Mouse (Mus musculus) cerebellum, postnatal 25 days (tissue): ENCODE measurements around the gene Nol9.

Source experiments
- DNase-seq, 2 experiments: peaks; one replicate each; pipeline ENCODE4 v3.0.0; 2021; ENCODE audit warnings: mixed read lengths in 2 of 2

Nol9 gene

DNA sequence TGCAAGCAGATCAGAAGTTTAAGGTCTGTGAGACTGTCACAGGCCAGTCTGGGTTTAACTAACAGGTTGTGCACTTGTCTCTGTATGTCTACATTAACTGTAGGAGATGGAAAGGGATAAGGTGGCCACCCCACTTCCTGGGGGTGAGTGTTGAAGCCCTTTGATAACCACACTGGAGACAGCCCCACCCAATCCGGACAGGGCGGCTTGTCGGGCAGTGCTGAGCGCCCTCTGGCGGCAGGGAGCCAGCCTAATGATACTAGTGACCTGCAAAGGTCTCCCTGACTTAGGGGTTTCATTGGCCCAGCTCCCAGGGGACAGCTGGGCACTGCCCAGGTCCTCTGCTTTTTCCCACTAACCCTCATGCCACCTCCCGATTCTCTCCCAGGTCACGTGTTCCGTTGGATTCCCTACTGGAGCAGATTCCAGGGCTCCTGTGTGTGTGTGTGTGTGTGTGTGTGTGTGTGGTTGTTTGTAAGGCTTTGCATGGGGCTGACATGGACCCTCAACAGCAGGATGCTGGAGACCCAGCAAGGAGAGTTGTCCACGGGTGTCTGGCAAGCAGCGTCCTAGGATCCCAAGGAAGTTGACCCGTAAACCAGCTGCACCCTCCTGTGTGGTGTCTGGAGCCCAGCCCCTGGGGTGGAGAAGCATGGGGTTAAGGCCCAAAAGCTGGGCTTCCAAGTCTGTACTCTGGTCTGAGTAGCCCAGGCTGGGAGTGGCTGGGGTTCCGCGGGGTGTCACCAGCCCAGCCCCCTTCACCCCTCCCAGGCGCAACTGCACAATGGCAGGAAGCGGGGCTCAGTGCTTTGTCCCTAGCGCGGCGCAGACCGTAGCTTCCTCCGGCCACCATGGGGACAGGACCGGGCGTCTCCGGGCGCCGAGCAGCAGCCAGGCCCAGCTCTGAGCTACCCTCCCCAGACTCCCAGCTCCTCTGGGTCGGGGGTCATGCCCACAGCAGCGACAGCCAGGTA lies 57.1 kb downstream of the Nol9 start:
- DNase-seq, result peak; percentile 67 to 85

DNA sequence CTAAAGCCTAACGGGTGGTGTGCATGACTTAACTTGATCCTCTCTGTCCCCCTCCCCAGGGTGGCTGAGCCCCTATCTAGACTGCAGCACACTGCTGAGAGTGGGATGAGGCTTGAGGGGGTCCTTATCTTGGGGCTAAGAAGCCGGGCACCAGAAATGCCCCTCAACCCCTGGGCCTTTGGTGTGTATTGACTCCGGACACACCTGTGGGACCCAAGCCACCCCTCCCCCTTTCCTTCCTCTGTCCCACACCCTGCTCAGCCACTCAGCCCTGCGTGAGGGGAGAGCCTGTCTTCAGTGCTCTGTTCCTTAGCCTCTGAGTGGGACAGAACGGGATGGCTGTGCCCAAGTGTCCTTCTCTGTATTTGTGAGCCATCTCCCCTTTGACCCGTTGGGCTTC lies 57.8 kb downstream of the Nol9 start:
- no peak for DNase-seq

DNA sequence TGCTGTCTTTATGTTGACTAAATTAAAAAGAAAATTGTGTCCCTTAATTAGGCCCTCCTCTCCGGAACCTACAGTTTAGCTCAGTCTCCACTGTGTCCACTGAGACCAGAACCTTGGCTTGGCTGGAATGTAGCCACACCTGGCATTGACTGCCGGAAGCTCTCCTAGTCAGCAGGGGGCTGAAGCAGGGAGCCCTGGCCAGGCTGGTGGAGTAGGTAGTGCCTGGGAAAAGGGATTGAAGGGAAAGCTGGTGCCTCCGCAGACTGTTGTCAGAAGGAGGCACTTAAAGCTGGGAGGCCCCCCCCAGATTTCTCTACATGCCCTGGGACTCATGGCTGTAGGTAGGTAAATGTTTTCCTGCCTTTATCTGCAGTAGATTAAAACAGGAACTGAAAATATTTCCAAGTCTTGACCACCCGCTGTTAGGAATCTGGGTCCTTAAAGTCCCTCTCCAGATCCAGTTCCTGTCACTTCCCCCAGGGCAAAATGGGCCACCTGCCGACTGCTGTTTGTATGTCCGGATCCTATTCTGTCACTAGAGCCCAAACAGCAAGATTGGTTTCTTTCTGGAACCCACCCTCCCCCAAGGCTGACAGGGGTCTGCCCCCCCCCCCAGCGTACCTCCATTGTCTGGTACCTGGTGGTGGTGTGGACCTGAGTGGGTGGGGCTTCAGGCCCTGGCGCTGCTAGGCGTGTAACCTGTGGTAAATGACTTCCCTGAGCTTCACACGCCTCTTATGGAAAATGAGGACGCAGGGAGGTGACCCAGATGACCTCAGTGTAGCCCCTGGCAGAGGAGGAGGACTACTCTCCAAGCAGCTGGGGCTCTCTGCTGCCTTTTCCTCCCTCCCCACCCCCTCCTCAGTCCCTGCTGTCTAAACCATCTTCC lies 59.0 kb downstream of the Nol9 start:
- DNase-seq, result peak in 1 of 2 experiments; percentile 62

DNA sequence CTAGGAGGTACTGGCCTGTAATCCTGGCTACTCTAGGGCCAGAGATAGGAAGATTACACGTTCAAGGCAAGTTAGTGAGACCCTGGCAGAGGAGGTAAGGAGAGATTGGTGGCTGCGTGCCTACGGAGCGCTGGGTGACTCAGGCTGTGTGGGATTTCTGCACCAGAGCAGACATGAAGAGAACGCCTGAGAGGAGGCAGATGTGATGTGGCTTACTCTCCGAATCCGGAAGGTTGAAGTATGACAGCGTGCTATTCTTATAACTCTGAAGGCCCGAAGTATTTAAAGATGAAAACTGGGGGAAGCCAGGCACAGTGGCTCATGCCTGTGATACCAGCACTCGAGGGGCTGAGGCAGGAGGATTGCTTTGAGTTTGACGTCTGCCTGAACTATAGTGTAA lies 61.4 kb downstream of the Nol9 start:
- no peak for DNase-seq

DNA sequence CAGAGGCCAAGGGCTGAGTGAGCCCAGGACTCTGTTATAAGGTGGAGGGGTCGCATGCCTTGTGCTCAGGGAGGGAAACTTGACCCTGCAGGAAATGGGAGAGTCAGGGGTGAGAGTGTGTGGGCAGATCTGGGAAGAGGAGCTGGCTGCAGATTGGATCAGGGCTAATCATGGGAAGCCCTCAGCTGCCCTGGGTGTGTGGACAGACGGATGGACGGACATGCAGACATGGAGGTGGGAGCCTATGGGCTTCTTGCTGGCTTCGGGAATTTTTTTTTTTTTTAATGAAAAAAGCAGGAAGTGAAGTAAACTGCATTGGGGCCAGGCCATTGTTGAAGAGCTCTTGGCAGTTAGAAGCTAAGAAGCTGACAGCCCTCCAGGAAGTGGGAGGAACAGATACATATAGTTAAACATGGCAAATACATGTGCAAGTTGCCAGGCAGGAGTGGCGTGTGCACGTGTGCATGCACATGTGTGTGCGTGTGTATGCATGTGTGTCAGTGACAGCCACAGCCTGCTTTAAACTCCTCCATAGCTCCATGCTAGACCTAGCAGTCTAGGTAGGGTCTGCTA lies 62.0 kb downstream of the Nol9 start:
- DNase-seq, result no peak

DNA sequence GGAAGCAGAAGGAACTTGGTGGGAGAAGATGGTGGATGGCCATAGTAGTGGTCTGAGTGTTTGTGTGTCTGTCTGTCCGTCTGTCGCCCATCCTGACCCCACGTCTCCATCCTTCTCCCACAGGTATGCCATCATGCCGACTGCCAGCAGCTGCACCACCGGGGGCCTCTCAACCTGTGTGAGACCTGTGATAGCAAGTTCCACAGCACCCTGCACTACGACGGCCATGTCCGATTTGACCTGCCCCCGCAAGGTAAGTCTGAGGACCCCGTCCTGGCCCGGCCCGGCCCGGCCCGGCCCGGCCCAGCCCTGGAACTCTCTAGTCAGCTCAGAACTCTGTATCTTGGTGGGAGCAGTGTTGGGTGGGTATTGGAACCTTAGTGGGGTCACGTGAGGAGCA lies 62.8 kb downstream of the Nol9 start:
- no peak for DNase-seq

DNA sequence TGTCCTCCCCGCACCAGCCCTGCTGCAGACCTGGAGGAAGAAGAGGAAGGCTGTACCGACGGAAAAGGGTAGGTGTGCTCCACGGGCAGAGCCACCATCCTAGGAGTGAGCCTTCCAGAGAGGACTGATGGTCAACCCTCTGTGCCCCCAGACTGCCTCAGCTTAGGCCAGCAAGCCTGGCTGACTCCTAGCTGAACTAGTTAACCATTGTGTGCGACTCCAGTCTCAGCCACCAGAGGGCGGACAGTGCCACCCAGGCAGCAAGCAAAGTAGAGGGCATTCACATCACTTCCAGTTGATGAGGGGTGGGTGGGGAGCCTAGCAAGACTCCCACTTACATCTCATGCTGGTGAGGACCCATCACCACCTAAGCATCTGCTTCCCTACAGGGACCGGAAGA lies 63.9 kb downstream of the Nol9 start:
- DNase-seq, result peak; percentile 73 to 85

DNA sequence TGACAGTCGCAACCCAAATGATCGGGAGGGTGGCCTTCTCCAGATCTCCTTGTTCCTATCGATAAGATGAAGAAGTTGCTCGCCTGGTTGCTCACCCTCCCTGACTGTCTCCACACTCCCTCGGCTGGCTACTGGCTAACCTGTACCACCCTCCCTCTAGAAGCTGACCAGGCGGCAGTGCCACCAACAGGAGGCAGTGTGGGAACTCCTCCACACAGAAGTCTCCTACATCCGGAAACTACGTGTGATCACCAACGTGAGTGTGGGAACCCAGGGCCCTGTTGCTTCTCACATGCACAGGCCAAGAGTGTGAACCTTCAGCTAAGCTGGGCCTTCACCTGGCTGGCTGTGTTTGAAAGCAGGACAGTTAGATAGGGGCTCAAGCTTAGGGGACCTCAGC lies 67.6 kb downstream of the Nol9 start:
- DNase-seq, result no peak

DNA sequence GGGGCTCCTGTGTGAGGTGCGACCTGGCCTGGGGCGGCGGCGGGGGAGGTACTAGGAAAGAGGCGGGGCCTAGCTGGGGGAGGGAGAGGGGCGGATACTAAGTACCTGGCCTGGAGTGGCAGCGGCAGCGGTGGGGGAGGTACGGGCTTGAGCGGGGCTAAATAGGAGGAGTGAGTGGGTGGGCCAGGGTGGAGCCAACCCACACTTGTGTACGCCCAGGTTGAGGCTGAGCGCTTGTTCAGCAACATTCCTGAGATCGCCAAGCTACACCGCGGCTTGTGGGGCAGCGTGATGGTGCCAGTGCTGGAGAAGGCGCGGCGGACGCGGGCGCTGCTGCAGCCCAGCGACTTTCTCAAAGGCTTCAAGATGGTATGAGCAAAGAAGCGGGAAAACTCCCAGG lies 68.4 kb downstream of the Nol9 start:
- DNase-seq, result peak in 1 of 2 experiments; percentile 34

DNA sequence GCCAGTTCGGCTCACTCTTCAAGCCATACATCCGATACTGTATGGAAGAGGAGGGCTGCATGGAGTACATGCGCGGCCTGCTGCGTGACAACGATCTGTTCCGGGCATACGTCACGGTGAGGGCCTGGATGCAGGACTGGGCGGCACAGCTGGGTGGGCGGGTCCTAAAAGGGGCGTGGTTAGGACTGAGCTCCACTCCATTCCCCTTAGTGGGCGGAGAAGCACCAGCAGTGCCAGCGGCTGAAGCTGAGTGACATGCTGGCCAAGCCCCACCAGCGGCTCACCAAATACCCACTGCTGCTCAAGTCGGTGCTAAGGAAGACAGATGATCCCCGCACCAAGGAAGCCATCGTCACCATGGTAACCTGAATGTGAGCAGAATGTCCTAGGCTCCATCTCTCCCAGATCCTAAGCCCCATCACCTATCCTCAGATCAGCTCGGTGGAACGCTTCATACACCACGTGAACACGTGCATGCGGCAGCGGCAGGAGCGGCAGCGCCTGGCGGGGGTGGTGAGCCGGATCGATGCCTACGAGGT lies 68.9 kb downstream of the Nol9 start:
- peak; percentile 34 to 52 for DNase-seq

DNA sequence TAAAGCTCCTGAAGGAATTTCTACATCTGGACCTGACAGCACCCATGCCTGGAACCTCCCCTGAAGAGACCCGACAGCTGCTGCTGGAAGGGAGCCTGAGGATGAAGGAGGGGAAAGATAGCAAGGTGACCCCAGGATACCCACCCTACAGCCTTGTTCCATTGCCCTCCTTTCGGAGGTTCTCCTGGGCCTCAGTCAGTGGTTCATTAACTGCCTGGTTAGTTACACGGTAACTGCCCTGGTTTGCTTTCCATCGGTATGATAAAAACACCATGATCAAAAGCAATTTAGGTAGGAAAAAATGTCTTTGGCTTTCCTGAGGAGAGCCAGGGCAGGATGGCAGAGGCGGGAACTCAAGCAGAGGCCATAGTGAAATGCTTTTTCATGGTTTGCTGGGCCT lies 69.6 kb downstream of the Nol9 start:
- DNase-seq, result no peak

DNA sequence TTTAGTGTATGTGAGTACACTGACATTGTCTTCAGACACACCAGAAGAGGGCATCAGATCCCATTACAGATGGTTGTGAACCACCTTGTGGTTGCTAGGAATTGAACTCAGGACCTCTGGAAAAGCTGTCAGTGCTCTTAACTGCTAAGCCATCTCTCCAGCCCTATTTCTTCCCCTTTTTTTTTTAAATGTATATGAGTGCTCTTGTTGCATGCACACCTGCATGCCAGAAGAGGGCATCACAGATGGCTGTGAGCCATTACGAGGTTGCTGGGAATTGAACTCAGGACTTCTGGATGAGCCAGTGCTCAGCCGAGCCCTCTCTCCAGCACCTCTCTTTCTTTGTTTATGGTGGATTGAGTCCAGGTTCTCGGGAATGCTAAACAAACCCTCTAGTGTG lies 70.4 kb downstream of the Nol9 start:
- no peak for DNase-seq

DNA sequence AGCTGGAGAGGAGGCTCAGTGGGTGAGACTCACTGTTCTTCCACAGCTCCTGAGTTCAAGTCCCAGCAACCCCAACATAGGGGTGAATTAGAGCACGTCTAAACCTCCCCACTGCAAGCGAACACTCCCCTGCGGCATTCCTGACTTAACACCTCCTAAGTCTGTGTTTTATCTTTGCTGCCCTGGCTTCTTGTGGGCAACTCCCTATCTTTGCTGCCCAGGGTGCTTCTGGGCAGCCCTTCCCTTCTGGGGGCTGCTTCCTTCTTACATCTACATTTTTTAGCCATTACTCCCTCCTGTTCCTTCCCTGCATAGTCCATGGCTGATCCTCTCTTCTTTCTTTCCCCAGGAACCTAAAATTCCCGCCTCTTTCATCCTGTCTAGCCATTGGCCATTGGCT lies 71.6 kb downstream of the Nol9 start:
- no peak for DNase-seq
